In genomic region chr12:33269743-33270142, GRCm38 (mm10) we compare ENCODE assay signal across 8 mouse cellular contexts.
A peak's percentile ranks its signal among the peaks of the same experiment; 100 is the strongest.
DNase-seq lines count a peak whose midpoint lies in the region; ATAC-seq and TF ChIP-seq lines count a peak whose summit lies in the region.

No protein-coding gene starts in this region.

- H3K4me1 ChIP-seq in bone marrow, adult 2 months (ENCODE audit: control insufficient read depth, insufficient read depth, low read length) = no peaks in the 10 kb centered on the region

- no peak overlapping the region for H3K4me3 ChIP-seq in gastrocnemius, adult 2 months
- no peak overlapping the region for H3K4me3 ChIP-seq in bone marrow, adult 2 months (replicated peaks; ENCODE audit: control insufficient read depth, low read depth, low read length)

- ATAC-seq in monocyte, adult 5-6 weeks (replicated peaks; ENCODE audit: insufficient number of reproducible peaks, low FRiP score, low TSS enrichment, poor library complexity, severe bottlenecking) = no peak; the same call in 1 of the 2 replicates

- no peak overlapping the region for H3K27ac ChIP-seq in gastrocnemius, adult 2 months
- no peak overlapping the region for H3K27ac ChIP-seq in bone marrow, adult 2 months (ENCODE audit: control insufficient read depth, insufficient read depth, low read depth, low read length, poor library complexity)

- 87% methylated on average over 5 of the region's 5 CpGs for WGBS in bone marrow, adult 2 months

- DNase-seq in gastrocnemius, adult 2 months = peak; percentile 50
- DNase-seq in gastrocnemius, postnatal 25 days = no peak
- DNase-seq in monocyte, adult 2 months (ENCODE audit: low read depth in 1 of 2, low spot score in 2 of 2) = peak; percentile 7 to 17
- peak; percentile 41 to 76 for DNase-seq in kidney, postnatal 36 days
- peak; percentile 41 for DNase-seq in retina, postnatal 7 days (ENCODE audit: low read depth, low spot score)
- DNase-seq in yolk sac, embryonic 10.5 days (ENCODE audit: low spot score) = no peak

- TF ChIP-seq CTCF in gastrocnemius, adult 2 months (IDR thresholded peaks at IDR 0.05) = peak; percentile 71
- peak; percentile 49 for TF ChIP-seq CTCF in bone marrow, adult 2 months (IDR thresholded peaks at IDR 0.05; ENCODE audit: control insufficient read depth, insufficient read depth, low read length)

- intact Hi-C loops in gastrocnemius, adult 2 months (cut with DNase I) = loop anchor here (5.0 kb wide), 1 partner anchor 242 kb away; no protein-coding TSS in a partner anchor

- no peak for TF ChIP-seq POLR2A in bone marrow, adult 2 months (IDR thresholded peaks at IDR 0.05; ENCODE audit: borderline replicate concordance, control insufficient read depth, low read depth, low read length)

Comparison
In these comparisons a context has a peak if more than half of its experiments do, and no peak if none do; other contexts are left out.
1. DNase-seq: peak in gastrocnemius, adult 2 months (single experiment), monocyte, adult 2 months (2 of 2), kidney, postnatal 36 days (2 of 2) and retina, postnatal 7 days (single experiment); none in gastrocnemius, postnatal 25 days (single experiment) and yolk sac, embryonic 10.5 days (single experiment).